Mouse (Mus musculus) colon, adult 2 months (tissue): Measurements from ENCODE around the gene Gm49392. TPM values are rescaled to one million over a fixed set of nuclear protein-coding genes. Genes with fewer than 3 reads are reported as not detected.

Experiments
- polyA plus RNA-seq: library from polyadenylated mRNA; depleted of rRNA; stranded (reverse); fragments of >200 nt; gene quantifications from 2 replicates; pipeline ENCODE4 v1.2.3, GENCODE M21; 2012; rRNA removed

Gm49392 gene
- not detected in 2 replicates for polyA plus RNA-seq

DNA sequence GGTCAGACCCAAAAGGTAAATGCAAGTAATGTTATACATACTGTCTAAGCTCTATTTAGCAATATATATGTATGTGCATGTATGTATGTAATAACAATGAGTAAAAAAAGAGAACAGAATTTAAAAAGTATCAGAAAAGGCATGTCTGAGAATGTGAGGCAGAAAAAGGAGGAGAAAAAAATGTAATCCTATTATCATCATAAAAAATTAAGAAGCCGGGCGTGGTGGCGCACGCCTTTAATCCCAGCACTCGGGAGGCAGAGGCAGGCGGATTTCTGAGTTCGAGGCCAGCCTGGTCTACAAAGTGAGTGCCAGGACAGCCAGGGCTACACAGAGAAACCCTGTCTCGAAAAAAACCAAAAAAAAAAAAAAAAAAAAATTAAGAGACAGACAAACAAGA lies at the start of gene Gm49392:
Gene Gm49392 (minus strand): TSS at position 101 of the 400 bp plus-strand sequence.

DNA sequence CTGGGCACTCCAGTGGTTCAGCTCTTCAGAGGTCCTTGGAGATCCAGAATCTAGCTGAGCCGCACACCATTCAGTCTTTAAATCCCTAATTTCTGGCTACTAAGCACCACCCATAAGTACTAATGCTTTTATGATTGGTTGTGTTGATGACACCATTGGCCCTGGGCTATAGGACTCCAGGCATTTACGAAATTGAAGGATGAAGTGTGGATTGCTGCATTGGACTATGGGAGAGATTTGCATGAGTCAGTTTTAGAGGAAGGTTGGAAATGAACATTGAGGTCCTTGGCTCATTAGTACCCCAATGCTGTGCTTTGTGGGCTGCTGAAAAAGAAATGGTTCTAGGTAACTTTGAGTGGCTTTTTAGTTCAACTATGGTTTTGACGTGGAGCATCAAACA lies 45.2 kb upstream of the Gm49392 start, which contains the start of gene Tpbpa:
Gene Tpbpa (minus strand): TSS at position 101 of the 400 bp plus-strand sequence.

DNA sequence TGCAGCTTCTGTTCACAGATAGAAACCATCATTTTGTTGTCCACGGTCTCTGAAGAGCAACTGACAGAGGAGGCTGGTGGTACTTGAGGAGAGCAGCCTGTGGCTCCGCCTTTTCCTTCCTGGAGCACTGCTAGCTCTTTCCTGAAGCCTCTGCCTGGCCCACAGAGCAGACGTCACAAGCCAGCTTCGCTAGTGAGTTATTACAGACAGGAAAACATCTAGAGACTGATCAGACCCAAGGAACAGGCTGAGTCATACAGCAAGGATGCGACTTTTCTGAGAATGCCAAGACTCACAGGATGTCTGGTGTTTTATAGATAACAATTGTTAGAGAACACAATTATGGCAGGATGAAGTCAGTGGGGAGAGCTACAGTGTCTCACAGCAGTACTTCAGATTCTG lies 39.8 kb upstream of the Gm49392 start, which contains the start of the genes Gm49391 and Ctla2a:
Gene Gm49391 (minus strand): TSS at position 72 of the 402 bp plus-strand sequence.
Gene Ctla2a (minus strand): TSS at position 126 of the 402 bp plus-strand sequence.

DNA sequence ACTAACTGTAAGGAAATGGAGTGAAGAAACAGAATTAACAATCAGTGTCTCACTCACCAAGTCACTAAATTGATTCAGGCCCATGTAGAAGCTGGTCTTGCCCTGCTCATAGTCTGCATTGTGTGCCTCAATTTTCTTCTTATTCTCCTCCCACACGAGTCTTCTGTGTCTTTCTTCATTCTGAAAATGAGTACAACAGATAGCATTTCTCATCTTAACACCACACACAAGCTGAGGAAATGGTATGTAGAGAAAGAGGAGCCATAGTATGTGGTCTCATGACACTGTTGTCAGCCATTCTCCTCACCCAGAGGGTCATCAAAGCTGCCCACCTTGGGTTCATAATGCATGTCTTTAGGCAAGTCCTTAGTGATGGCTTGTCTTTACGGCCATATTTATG lies 38.8 kb upstream of the Gm49392 start, which contains the start of gene Gm49393:
Gene Gm49393 (minus strand): TSS at position 101 of the 400 bp plus-strand sequence.

DNA sequence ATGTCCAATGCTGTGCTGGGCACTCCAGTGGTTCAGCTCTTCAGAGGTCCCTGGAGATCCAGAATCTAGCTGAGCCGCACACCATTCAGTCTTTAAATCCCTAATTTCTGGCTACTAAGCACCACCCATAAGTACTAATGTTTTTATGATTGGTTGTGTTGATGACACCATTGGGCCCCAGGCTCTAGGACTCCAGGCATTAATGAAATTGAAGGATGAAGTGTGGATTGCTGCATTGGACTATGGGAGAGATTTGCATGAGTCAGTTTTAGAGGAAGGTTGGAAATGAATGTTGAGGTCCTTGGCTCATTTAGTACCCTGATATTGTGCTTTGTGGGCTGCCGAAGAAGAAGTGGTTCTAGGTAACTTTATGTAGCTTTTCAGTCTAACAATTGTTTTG lies 8.1 kb upstream of the Gm49392 start, which contains the start of gene Tpbpb:
Gene Tpbpb (minus strand): TSS at position 101 of the 400 bp plus-strand sequence.

DNA sequence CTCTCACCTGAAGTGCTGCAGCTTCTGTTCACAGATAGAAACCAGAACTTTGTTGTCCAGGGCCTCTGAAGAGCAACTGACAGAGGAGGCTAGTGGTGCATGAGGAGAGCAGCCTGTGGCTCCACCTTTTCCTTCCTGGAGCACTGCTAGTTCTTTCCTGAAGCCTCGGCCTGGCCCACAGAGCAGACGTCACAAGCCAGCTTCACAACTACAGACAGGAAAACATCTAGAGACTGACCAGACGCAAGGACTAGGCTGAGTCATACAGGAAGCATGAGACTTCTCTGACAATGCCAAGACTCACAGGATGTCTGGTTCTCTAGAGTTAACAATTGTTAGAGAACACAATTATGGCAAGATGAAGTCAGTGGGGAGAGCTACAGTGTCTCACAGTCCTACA lies 634 bp upstream of the Gm49392 start, which contains the start of gene Ctla2b:
Gene Ctla2b (minus strand): TSS at position 120 of the 400 bp plus-strand sequence.

DNA sequence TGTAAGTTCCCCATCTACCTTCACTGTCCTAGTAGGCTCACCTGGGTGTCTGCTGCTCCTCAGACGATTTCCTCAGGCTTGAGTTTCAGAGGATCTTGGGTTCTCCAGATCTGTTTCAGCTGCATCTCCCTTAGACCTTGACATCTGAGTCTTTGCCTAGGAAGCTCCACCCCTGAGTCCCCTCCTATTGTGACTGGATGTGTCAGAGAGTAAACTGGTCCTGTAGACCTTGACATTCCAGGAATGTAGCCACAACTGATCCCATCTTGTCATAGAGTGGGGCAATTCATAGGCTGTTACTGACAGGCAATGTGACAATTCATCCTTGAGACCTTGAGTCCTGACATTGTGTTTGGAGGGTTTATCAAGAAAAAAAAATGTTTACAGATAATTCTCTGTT lies 32.4 kb downstream of the Gm49392 start, which contains the start of gene 4930486L24Rik:
Gene 4930486L24Rik (minus strand): TSS at position 195 of the 400 bp plus-strand sequence.

DNA sequence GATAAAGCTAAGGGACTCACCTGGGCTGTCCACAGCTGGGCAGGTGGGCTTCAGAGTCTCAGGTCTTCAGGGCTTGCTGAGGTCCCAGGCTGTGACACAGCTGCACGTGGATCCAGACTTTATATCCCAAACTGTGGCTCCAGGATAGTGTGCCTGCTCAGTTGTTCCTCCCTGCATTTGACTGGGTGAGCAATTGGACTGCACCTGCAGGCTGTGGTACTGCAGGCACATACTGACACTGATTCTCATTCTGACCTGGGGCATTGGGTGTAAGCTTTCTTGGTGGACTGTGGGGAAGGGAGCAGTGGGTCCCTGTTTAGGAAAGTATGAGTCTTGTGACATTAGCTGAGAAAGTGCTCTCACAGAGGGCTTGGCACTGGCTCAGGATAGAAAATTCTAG lies 93.9 kb downstream of the Gm49392 start, which contains the start of gene Ctsll3:
Gene Ctsll3 (minus strand): TSS at position 101 of the 400 bp plus-strand sequence.

Other genes with a start within 250 kb of the Gm49392 start
- not detected in 2 replicates for gene BC051665, start 110.5 kb downstream of the Gm49392 start, polyA plus RNA-seq
- gene Ctsll3, start 94.0 kb downstream of the Gm49392 start, polyA plus RNA-seq = not detected in 2 replicates
- gene 4930486L24Rik, start 32.4 kb downstream of the Gm49392 start, polyA plus RNA-seq = not detected in 2 replicates
- gene Ctla2b, start 553 bp upstream of the Gm49392 start, polyA plus RNA-seq = 0.22 and 0.26 TPM in 2 replicates
- gene Tpbpb, start 8.0 kb upstream of the Gm49392 start, polyA plus RNA-seq = not detected in 2 replicates
- gene Gm49393, start 38.7 kb upstream of the Gm49392 start, polyA plus RNA-seq = not detected in 2 replicates
- 0.24 and 0.59 TPM in 2 replicates for gene Gm49391, start 39.7 kb upstream of the Gm49392 start, polyA plus RNA-seq
- gene Ctla2a, start 39.7 kb upstream of the Gm49392 start, polyA plus RNA-seq = 0.94 and 1.4 TPM in 2 replicates
- gene Tpbpa, start 45.1 kb upstream of the Gm49392 start, polyA plus RNA-seq = not detected in 2 replicates
- gene Ctsj, start 109.1 kb upstream of the Gm49392 start, polyA plus RNA-seq = not detected in 2 replicates
- not detected in 2 replicates for gene Ctsq, start 143.7 kb upstream of the Gm49392 start, polyA plus RNA-seq